Mouse (Mus musculus) liver, embryonic 14.5 days (tissue): Measurements from ENCODE around the gene Map3k5. TPM values are rescaled to one million over a fixed set of nuclear protein-coding genes. Genes with fewer than 3 reads are reported as not detected.

Experiments
- ATAC-seq: fragments of 200-750 bp; cut with Nextera tagmentation; 2 replicates; pipeline ENCODE4 v1.8.0; 2017; ENCODE audit warnings: moderate number of reproducible peaks, mild to moderate bottlenecking, moderate library complexity; ENCODE audit not compliant: insufficient read depth
- DNase-seq, 3 experiments: peaks; one replicate each; pipeline ENCODE4 v3.0.0-alpha.2; 2012 to 2013; ENCODE audit warnings: low read depth in 3 of 3, low spot score in 3 of 3
- H3K27ac ChIP-seq: fragments of 300-500 bp; sonication (generic); 2 replicates; pipeline ENCODE4 v1.5.1; 2014; ENCODE audit warnings: moderate library complexity, mild to moderate bottlenecking, control low read depth, inconsistent platforms
- H3K27me3 ChIP-seq: fragments of 300-500 bp; sonication (generic); 2 replicates; pipeline ENCODE4 v1.6.1; 2014; ENCODE audit warnings: mild to moderate bottlenecking, low read length, moderate library complexity; ENCODE audit not compliant: control insufficient read depth, insufficient read depth
- H3K36me3 ChIP-seq: fragments of 300-500 bp; sonication (generic); replicated peaks from 2 replicates; pipeline ENCODE4 v1.6.1; 2014; ENCODE audit warnings: low read depth; ENCODE audit not compliant: control insufficient read depth, insufficient read depth
- H3K4me1 ChIP-seq, 2 experiments: fragments of 200-500 bp in 1 of 2; fragments of 300-500 bp in 1 of 2; sonication (generic) in 1 of 2; replicated peaks; 2 replicates each; pipeline ENCODE4 v1.6.1; 2012 to 2014; ENCODE audit warnings: antibody characterized with exemption in 1 of 2, inconsistent platforms in 1 of 2, low read length in 1 of 2; ENCODE audit not compliant: control insufficient read depth in 2 of 2, insufficient read depth in 2 of 2
- H3K4me2 ChIP-seq: fragments of 300-500 bp; sonication (generic); 2 replicates; pipeline ENCODE4 v1.6.1; 2014; ENCODE audit warnings: low read depth, mild to moderate bottlenecking, control low read depth, moderate library complexity
- H3K4me3 ChIP-seq, 2 experiments: fragments of 200-500 bp in 1 of 2; fragments of 300-500 bp in 1 of 2; sonication (generic) in 1 of 2; 2 replicates each; pipeline ENCODE4 v1.5.1; 2012 to 2014; ENCODE audit warnings: low read depth in 2 of 2, low read length in 2 of 2, mild to moderate bottlenecking in 2 of 2, control low read depth in 1 of 2, inconsistent platforms in 1 of 2, moderate library complexity in 1 of 2; ENCODE audit not compliant: insufficient read depth in 1 of 2
- H3K9ac ChIP-seq: fragments of 300-500 bp; sonication (generic); replicated peaks from 2 replicates; pipeline ENCODE4 v1.6.1; 2014; ENCODE audit warnings: mild to moderate bottlenecking, control low read depth, moderate library complexity
- H3K9me3 ChIP-seq: fragments of 300-500 bp; sonication (generic); 2 replicates; pipeline ENCODE4 v1.6.1; 2016; ENCODE audit warnings: low read length, mixed read lengths; ENCODE audit not compliant: control insufficient read depth
- CTCF ChIP-seq: IDR thresholded peaks from 2 replicates; pipeline ENCODE4 v1.5.1; 2016; ENCODE audit warnings: antibody characterized with exemption, low read depth, control low read depth
- EP300 ChIP-seq: IDR thresholded peaks from 2 replicates; pipeline ENCODE4 v1.6.1; 2016; ENCODE audit warnings: antibody characterized with exemption, low read depth
- WGBS: fragments of 180-500 bp; shearing (Covaris S2); extraction: QIAGEN DNeasy Blood & Tissue Kit; methylation state at CpG from one replicate; pipeline ENCODE4 v1.1.7; 2014; ENCODE audit not compliant: insufficient replicate concordance; 5-methylcytosine and 5-hydroxymethylcytosine counted together
- polyA plus RNA-seq, 2 experiments: library from polyadenylated mRNA; depleted of rRNA in 1 of 2; stranded (reverse) in 1 of 2; unstranded in 1 of 2; fragments of >200 nt; fragmentation: Nextera tagmentation in 1 of 2; extraction: Ambion mirVana in 1 of 2; gene quantifications; 2 replicates each; pipeline versions ENCODE4 v1.2.1 to v1.2.3; 2012 to 2014

Gene Map3k5
- polyA plus RNA-seq, 2 experiments, result 1.0 to 1.1 TPM

- ATAC-seq (no peak), DNase-seq (no peak)
- H3K27me3 ChIP-seq, result no peaks in the 10 kb centered on the region
- no peaks in the 10 kb centered on the region for H3K9me3 ChIP-seq
- no peak overlapping the region for H3K9ac ChIP-seq
- H3K4me1 ChIP-seq, result no peaks in the 10 kb centered on the region
- TF ChIP-seq CTCF, result no peak
- no peak for TF ChIP-seq EP300
- no peak overlapping the region for H3K4me3 ChIP-seq
- H3K36me3 ChIP-seq, result no peaks in the 10 kb centered on the region
- H3K27ac ChIP-seq, result no peak overlapping the region
- WGBS, result 62% methylated on average over 3 of the region's 3 CpGs
- no peak overlapping the region for H3K4me2 ChIP-seq
Measured at GRCm38 (mm10) chr10:20092371-20092770, 158.1 kb downstream of the Map3k5 start.

GRCm38 (mm10) chr10:20101456-20101855, 167.2 kb downstream of the Map3k5 start:
- H3K27me3 ChIP-seq, result no peaks in the 10 kb centered on the region
- no peak overlapping the region for H3K27ac ChIP-seq
- no peak for DNase-seq
- no peaks in the 10 kb centered on the region for H3K9me3 ChIP-seq
- ATAC-seq, result no peak
- no peaks in the 10 kb centered on the region for H3K36me3 ChIP-seq
- no peak overlapping the region for H3K4me3 ChIP-seq
- no peak overlapping the region for H3K9ac ChIP-seq
- TF ChIP-seq CTCF, result no peak
- no peak for TF ChIP-seq EP300
- 73% methylated on average over 6 of the region's 6 CpGs for WGBS
- no peak overlapping the region for H3K4me2 ChIP-seq
- H3K4me1 ChIP-seq, result peaks cover 0 to 9% of the 10 kb centered on the region in 2 experiments; a peak in 2 of 4 replicates

GRCm38 (mm10) chr10:20104271-20104931, 170.1 kb downstream of the Map3k5 start:
- H3K9me3 ChIP-seq, result no peaks in the 10 kb centered on the region
- WGBS, result 30% methylated on average over 8 of the region's 8 CpGs
- H3K9ac ChIP-seq, result no peak overlapping the region
- H3K4me2 ChIP-seq, result no peak overlapping the region
- no peak for ATAC-seq
- no peaks in the 10 kb centered on the region for H3K27me3 ChIP-seq
- peak in 1 of 3 experiments; percentile 46 for DNase-seq
- no peak overlapping the region for H3K27ac ChIP-seq
- H3K4me1 ChIP-seq, result peaks cover 0 to 9% of the 10 kb centered on the region in 2 experiments; a peak in 2 of 4 replicates
- TF ChIP-seq EP300, result no peak
- TF ChIP-seq CTCF, result no peak
- no peak overlapping the region for H3K4me3 ChIP-seq
- no peaks in the 10 kb centered on the region for H3K36me3 ChIP-seq

- Histone ChIP-seq H3K27ac (no peak overlapping the region), H3K9me3 (no peaks in the 10 kb centered on the region)
- ATAC-seq, result no peak
Measured at GRCm38 (mm10) chr10:20105575-20105974, 171.3 kb downstream of the Map3k5 start.

GRCm38 (mm10) chr10:20107031-20107430, 172.8 kb downstream of the Map3k5 start:
- no peaks in the 10 kb centered on the region for H3K36me3 ChIP-seq
- WGBS, result 84% methylated on average over 14 of the region's 14 CpGs
- no peaks in the 10 kb centered on the region for H3K27me3 ChIP-seq
- no peak overlapping the region for H3K27ac ChIP-seq
- H3K4me3 ChIP-seq, result no peak overlapping the region
- no peak overlapping the region for H3K4me2 ChIP-seq
- DNase-seq (no peak), ATAC-seq (no peak)
- H3K9ac ChIP-seq, result no peak overlapping the region
- H3K9me3 ChIP-seq, result no peaks in the 10 kb centered on the region
- H3K4me1 ChIP-seq, result peaks cover 0 to 11% of the 10 kb centered on the region in 2 experiments; a peak in 2 of 4 replicates
- TF ChIP-seq CTCF (no peak), EP300 (no peak)

More at GRCm38 (mm10) chr10:20105575-20105974, 171.3 kb downstream of the Map3k5 start:
- DNase-seq, result no peak
- no peak for TF ChIP-seq EP300
- no peak for TF ChIP-seq CTCF
- no peaks in the 10 kb centered on the region for H3K36me3 ChIP-seq
- no peak overlapping the region for H3K9ac ChIP-seq
- no peak overlapping the region for H3K4me2 ChIP-seq
- H3K4me3 ChIP-seq, result no peak overlapping the region
- 70% methylated on average over 4 of the region's 4 CpGs for WGBS
- H3K4me1 ChIP-seq, result peaks cover 0 to 9% of the 10 kb centered on the region in 2 experiments; a peak in 2 of 4 replicates
- H3K27me3 ChIP-seq, result no peaks in the 10 kb centered on the region
